Mouse (Mus musculus): ENCODE data around the gene Pcsk5.

GRCm38 (mm10) chr19:17386424-17386823 lies 451.0 kb downstream of the Pcsk5 start:
- TF ChIP-seq POLR2A (IDR thresholded peaks at IDR 0.05; ENCODE audit: insufficient read length, low read depth), result no peak
- TF ChIP-seq USF1 (IDR thresholded peaks at IDR 0.05; ENCODE audit: low read depth), result no peak
- TF ChIP-seq POLR2AphosphoS2 (IDR thresholded peaks at IDR 0.05; ENCODE audit: insufficient read length, low read depth), result no peak

All from myocyte (in vitro differentiated cells).